Mouse (Mus musculus): ENCODE data around the gene Oaf.

The Oaf gene

GRCm38 (mm10) chr9:43245801-43246570, 6.3 kb upstream of the Oaf start:
- no peak for DNase-seq (ENCODE audit: low read depth)

- no peak for DNase-seq (ENCODE audit: low read depth)
These were observed 2.7 kb upstream of the Oaf start for GRCm38 (mm10) chr9:43242432-43242831.

GRCm38 (mm10) chr9:43241970-43242369, 2.3 kb upstream of the Oaf start:
- DNase-seq (ENCODE audit: low read depth), result no peak

- DNase-seq (ENCODE audit: low read depth), result peak; percentile 53
These were observed 1.6 kb upstream of the Oaf start for GRCm38 (mm10) chr9:43241291-43241690.

GRCm38 (mm10) chr9:43240594-43240900, 836 bp upstream of the Oaf start:
- DNase-seq (ENCODE audit: low read depth), result no peak

DNA sequence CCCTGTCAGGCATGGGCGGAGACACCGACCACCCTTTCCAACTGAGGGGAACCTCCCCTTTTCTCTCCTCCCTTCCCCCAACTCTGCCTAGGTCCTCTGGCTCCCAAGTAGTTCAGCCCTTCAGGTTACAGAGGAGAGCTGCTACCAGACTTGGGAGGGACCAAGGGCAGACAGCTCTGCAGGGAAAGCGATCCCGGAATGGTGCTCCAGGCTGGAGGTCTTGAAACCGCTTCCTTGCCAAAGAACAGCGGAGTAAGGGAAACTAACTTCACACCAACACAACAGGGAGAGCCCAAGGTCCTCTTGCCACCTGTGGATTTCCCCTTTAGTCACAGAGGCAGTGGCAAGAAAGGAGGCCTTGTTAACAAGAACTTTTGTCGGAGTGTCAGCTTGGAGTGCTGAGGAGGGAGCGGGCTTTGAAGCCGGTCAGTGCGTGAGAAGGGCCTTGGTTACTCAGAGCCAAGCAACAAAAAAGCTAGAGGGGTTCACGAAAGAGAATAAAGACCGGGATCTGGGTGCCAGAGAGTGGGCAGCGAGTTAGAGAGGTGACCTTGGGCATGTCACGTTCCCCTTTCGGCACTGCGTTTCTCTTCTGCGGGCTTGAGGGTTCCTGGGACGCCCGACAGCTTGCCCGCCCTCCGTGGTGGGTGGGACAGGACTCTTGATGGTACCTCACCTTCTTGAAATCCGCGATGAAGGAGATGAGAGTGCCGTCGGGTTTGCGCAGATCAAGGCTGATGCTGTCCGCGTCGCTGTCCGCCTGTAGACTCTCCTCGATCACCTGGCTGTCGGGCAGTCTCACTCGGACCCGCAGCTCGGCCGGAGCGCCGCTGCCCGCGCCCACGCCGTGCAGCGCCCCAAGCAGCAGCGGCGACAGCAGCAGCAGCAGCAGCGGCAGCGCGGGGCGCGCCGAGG, 823 bp downstream of the Oaf start:
- peak; percentile 65 for DNase-seq (ENCODE audit: low read depth)

- DNase-seq (ENCODE audit: low read depth), result no peak
These were observed 1.5 kb downstream of the Oaf start for GRCm38 (mm10) chr9:43238167-43238566.

- DNase-seq (ENCODE audit: low read depth), result peak; percentile 24
These were observed 2.5 kb downstream of the Oaf start for GRCm38 (mm10) chr9:43237111-43237775.

GRCm38 (mm10) chr9:43236576-43236975, 3.1 kb downstream of the Oaf start:
- no peak for DNase-seq (ENCODE audit: low read depth)

GRCm38 (mm10) chr9:43236106-43236505, 3.6 kb downstream of the Oaf start:
- DNase-seq (ENCODE audit: low read depth), result peak; percentile 26

- no peak for DNase-seq (ENCODE audit: low read depth)
These were observed 4.4 kb downstream of the Oaf start for GRCm38 (mm10) chr9:43235336-43235735.

DNA sequence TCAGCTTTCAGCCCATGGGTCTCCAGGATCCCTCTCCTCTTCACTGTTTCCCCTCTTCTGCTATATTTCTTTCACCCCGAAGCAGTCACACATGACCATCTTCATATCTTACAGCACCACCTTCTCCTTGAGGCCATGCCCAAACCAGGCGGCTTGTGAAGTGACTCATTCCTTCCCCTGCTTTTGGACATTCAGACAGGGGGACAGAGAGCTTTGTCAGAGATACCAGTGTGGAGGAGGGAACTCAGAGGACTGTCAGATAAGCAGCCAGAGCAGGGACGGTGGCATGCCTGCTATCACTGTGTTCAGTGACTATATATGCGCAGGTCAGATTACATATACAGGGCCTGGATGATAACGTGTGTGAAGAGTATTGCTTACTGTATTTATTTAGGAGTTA, 5.2 kb downstream of the Oaf start:
- DNase-seq (ENCODE audit: low read depth), result no peak

DNA sequence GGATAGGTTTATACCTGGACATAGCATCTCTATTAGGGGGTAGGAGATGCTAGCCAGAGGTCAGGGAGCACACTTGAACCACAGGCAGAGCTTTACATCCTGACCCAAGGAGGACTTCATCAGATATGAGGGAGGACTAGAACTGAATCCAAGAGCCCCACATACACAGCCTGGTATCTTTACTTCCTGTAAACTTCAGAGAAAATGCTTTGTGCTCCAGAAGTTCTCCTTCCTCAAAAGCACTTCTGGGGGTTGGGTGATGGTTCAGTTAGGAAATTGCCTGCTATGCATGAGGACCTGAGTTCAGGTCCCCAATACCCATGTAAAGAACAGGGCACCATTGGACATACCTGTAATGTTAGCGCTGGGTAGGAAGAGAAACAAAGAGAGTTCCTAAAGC, 6.2 kb downstream of the Oaf start:
- no peak for DNase-seq (ENCODE audit: low read depth)

- no peak for DNase-seq (ENCODE audit: low read depth)
These were observed 6.7 kb downstream of the Oaf start for GRCm38 (mm10) chr9:43233044-43233443.

GRCm38 (mm10) chr9:43232286-43232685, 7.4 kb downstream of the Oaf start:
- DNase-seq (ENCODE audit: low read depth), result peak; percentile 17

DNA sequence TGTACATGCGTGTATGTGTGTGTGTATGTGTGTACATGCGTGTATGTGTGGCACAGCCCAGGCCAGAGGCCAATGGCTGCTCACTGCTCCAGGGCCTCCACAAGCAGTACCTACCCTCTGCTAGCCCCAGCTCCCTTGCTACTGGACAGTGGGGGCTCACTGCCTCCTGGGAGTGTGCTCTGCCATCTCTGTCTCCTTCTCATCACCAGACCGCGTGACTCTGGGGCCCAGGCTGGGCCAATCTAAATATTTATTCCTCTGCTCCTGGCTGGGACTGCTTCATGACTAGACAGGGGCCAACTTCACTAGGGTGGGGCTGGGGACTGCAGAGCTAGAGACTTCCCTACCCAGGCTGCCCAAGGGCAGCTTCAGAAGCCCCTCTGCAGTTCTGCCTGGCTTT, 7.9 kb downstream of the Oaf start:
- peak; percentile 58 for DNase-seq (ENCODE audit: low read depth)

DNA sequence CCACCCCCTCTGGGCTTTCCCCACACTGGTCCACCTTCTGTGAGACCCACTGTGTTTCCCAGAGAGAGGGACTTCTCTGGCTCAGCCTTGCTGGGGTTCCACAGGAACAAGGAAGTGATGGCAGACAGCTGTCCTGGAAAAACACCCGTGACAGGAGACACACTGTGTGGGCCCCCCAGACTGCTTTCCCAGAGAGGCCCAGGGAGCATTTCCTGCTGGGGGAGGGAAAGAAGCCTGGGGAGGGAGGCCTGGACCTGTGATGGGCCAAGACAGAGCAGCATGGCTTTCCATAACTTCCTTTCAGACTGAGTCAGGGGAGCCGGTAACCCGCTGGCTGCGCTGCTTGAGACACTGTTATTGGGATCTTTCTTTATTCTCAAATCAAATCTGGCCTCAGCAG, 8.8 kb downstream of the Oaf start:
- DNase-seq (ENCODE audit: low read depth), result no peak

DNA sequence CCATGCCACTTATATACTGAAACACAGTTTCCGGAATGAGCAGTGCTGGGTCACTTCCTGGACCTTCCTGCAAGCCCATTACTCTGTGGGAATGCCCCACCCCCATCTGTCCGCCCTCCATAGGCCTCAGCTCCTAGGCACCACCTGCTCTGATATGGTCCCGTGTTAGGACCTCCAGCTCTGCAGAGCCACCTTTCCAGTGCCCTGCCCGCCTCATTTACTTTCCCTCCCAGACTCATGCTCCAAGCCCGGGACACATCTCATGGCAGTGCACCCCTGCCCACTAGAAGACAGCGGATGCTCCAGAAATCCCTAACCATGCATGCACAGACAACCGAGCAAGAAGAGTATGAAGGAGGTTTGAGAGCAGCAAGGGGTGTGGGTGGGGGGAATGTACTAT, 9.7 kb downstream of the Oaf start:
- DNase-seq (ENCODE audit: low read depth), result no peak

DNA sequence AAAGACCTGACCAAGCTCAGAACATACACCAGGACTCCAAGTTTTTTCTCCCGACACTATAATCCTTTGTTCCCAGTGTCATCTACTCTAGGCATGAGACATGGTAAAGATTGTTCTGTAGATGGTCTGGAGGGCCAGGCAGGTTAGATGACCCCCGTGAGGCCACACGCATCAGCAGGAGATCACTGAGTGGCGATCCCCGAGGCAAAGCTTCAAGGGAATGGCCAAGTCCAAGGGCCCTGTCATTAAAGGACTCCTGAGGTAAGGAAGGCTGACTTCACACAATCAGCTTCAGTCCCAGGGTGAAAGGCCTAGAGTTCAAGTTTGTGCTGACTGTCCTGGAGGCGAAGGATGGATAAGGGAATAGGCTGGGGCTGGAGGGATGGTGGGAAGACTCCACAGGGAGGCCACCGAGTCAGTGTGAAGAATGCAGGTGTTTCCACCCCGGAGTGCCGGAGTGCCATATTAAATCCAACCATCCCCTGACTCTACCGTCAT, 10.3 kb downstream of the Oaf start:
- no peak for DNase-seq (ENCODE audit: low read depth)

- DNase-seq (ENCODE audit: low read depth), result peak; percentile 43
These were observed 11.0 kb downstream of the Oaf start for GRCm38 (mm10) chr9:43228745-43229144.

DNA sequence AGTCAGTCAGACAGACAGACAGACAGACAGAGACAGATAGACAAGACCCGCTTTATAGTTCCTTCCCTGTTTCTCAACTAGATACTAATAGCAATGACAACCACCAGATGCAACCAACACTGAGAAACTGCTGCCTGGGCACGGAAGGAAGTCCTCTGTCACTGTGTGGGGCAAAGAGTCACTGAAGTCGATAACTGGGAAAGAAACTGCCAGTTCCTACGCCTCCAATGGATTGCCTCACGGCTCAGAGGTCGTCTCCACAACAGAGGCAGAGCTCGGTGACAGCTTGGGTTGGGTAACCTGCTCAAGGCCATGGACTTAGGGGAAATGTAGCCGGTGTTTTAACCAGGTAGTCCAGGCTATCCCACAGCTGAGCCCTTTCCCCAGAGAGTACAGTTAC, 12.1 kb downstream of the Oaf start:
- no peak for DNase-seq (ENCODE audit: low read depth)

- DNase-seq (ENCODE audit: low read depth), result peak; percentile 30
These were observed 13.0 kb downstream of the Oaf start for GRCm38 (mm10) chr9:43226573-43227160.

Measured in NIH3T3 (cell line).